Mouse (Mus musculus): ENCODE measurements around the gene Eif4ebp2. TPM values are rescaled to one million over a fixed set of nuclear protein-coding genes. Genes with fewer than 3 reads are reported as not detected.

Eif4ebp2 gene
- polyA plus RNA-seq, 1 experiment from 2014 or later = 52.7 TPM

DNA sequence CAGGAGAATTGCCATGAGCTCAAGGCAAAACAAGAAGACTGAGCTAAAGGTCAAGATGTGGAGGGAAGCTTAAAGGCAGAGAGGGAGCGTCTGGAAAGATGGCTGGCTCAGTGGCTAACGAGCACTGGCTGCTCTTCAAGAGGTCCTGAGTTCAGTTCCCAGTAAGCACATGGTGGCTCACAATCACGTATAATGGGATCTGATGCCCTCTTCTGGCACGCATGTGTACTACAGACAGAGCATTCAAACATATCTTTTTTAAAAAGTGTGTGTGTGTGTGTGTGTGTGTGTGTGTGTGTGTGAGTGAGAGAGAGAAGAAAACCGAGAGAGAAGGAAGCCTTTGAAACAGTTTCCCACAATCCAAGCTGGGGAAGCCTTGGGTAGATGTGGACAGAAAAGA is 50.0 kb downstream of the Eif4ebp2 start:
- Histone ChIP-seq H3K4me2 (no peak overlapping the region), H3K9ac (no peak overlapping the region), H3K9me3 (replicated peaks) (0 out of 2 replicates have a peak, but pooled peaks cover 6% of the 10 kb centered on the region), H3K36me3 (no peaks in the 10 kb centered on the region), H3K4me1 (replicated peaks) (peaks cover 4% of the 10 kb centered on the region; the same call in 1 of the 2 replicates), H3K27ac (ENCODE audit: poor library complexity, severe bottlenecking) (no peak overlapping the region), H3K4me3 (no peak overlapping the region), H3K27me3 (replicated peaks) (peaks cover 15% of the 10 kb centered on the region)
- 68% methylated on average over 5 of the region's 5 CpGs for WGBS
- no peak for ATAC-seq (ENCODE audit: insufficient number of reproducible peaks, low FRiP score)

DNA sequence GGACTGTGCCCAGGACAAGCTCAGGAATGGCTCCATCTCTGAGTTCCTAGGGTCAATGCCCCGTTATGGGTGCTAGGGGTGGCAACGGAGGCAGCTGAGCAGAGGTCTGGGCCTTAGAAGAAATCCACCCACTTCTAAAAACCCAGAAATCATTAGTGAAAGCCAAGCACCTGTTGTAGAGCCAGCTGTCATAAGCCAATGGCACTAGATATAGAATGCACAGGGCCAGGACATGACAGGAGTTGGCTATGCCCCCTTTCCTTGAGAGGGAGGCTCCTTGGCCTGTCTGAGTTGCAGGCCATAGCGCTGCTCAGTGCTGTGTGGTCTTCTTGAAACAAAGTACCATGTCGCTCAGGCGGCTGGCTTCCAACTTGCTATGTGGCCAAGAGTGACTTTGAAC is 52.1 kb downstream of the Eif4ebp2 start:
- H3K36me3 ChIP-seq = no peaks in the 10 kb centered on the region
- no peak overlapping the region for H3K9ac ChIP-seq
- no peaks in the 10 kb centered on the region for H3K4me1 ChIP-seq (replicated peaks)
- no peak overlapping the region for H3K27ac ChIP-seq (ENCODE audit: poor library complexity, severe bottlenecking)
- ATAC-seq (ENCODE audit: insufficient number of reproducible peaks, low FRiP score) = no peak
- H3K27me3 ChIP-seq (replicated peaks) = peaks cover 3% of the 10 kb centered on the region
- H3K9me3 ChIP-seq (replicated peaks) = 0 out of 2 replicates have a peak, but pooled peaks cover 6% of the 10 kb centered on the region
- 82% methylated on average over 5 of the region's 5 CpGs for WGBS
- no peak overlapping the region for H3K4me2 ChIP-seq
- no peak overlapping the region for H3K4me3 ChIP-seq

DNA sequence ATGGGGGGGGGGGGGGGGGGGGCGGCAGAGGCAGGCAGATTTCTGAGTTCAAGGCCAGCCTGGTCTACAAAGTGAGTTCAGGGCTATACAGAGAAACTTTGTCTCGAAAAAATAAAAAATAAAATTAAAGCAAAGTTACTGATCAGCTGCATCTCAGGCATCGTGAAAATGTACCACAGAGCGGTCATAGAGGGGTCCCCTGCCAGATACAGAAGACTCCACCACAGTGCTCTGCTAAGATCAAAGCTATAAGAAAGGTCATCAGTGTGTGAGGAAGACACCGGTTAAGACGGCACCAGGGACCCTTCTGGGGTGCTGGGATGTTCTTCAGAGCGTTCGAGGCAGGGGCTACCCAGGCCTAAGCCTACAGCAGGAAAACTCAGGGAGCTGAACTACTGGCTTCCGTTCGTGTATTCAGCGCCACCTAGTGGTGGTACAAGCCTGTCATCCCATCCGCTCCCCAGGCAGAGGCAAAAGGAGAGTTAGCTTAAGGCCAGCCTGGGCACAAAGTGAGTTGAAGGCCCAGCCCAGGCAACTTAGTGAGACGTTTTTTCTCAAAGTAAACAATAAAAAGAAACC is 53.2 kb downstream of the Eif4ebp2 start:
- ATAC-seq (ENCODE audit: insufficient number of reproducible peaks, low FRiP score) = peak; percentile 58; the same call in 1 of the 2 replicates
- H3K4me1 ChIP-seq (replicated peaks) = peaks cover 7% of the 10 kb centered on the region; the same call in 1 of the 2 replicates
- H3K27ac ChIP-seq (ENCODE audit: poor library complexity, severe bottlenecking) = no peak overlapping the region
- WGBS = 25% methylated on average over 13 of the region's 13 CpGs
- no peak overlapping the region for H3K4me2 ChIP-seq
- 0 out of 2 replicates have a peak, but pooled peaks cover 6% of the 10 kb centered on the region for H3K9me3 ChIP-seq (replicated peaks)
- no peak overlapping the region for H3K9ac ChIP-seq
- no peaks in the 10 kb centered on the region for H3K36me3 ChIP-seq
- no peak overlapping the region for H3K4me3 ChIP-seq
- H3K27me3 ChIP-seq (replicated peaks) = no peaks in the 10 kb centered on the region; the same call in 1 of the 2 replicates

DNA sequence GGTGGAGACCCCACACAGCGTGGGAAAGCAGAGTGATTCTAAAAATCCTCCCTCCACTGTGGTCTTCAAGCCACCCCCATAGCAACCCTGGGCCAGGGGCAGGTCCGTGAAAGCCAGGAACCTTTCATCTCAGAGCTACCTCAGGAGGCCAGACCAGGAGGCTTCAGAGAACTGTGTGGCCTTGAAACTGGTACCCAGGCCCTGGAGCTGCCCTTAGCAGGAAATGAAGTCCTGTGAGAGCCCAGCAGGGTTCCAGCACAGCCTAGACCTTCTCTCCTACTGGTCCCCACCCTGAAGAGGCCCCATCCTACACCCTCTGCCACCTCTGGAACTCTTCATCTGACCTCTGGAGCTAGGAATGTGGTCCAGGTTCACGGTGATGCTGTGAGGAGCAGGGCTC is 54.3 kb downstream of the Eif4ebp2 start:
- Histone ChIP-seq H3K36me3 (no peaks in the 10 kb centered on the region), H3K27me3 (replicated peaks) (no peaks in the 10 kb centered on the region; the same call in 1 of the 2 replicates), H3K9me3 (replicated peaks) (0 out of 2 replicates have a peak, but pooled peaks cover 6% of the 10 kb centered on the region), H3K4me2 (no peak overlapping the region), H3K4me3 (no peak overlapping the region), H3K27ac (ENCODE audit: poor library complexity, severe bottlenecking) (no peak overlapping the region), H3K4me1 (replicated peaks) (peaks cover 8% of the 10 kb centered on the region; the same call in 1 of the 2 replicates), H3K9ac (0 out of 2 replicates have a peak overlapping the region, but pooled peaks have one; percentile 24)
- WGBS = 50% methylated on average over 3 of the region's 3 CpGs
- no peak for ATAC-seq (ENCODE audit: insufficient number of reproducible peaks, low FRiP score)

DNA sequence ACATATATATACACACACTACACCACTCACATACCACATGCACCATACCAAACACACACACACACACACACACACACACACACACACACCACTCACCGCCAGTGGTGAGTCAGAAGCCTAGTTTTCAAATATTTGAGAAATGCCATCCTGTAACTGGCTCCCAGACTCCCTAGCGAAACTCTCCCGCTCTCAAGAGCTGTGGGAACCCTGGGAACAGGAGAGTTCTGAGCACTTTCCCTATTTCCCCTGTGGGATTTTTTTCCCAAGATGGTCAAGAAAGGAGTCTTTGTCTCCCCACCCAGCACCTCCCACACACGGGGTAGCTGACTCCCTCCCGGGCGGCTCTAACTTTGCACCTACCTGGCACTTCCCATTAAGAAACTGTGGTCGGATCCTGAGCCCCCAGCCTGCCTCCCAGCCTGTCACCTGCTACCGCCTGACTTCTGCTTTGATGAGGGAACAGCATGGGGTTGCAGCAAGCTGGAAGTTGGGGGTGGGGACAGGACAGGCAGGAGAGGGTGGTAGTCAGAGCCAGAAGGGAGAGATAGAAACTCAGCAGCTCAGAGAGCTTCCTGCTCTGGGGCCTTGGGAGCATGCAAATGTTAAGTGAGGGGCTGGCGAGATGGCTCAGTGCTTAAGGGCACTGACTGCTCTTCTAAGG is 57.9 kb downstream of the Eif4ebp2 start:
- no peak; the same call in 1 of the 2 replicates for ATAC-seq (ENCODE audit: insufficient number of reproducible peaks, low FRiP score)
- whole genome bisulfite sequencing = 14% methylated on average over 9 of the region's 9 CpGs

DNA sequence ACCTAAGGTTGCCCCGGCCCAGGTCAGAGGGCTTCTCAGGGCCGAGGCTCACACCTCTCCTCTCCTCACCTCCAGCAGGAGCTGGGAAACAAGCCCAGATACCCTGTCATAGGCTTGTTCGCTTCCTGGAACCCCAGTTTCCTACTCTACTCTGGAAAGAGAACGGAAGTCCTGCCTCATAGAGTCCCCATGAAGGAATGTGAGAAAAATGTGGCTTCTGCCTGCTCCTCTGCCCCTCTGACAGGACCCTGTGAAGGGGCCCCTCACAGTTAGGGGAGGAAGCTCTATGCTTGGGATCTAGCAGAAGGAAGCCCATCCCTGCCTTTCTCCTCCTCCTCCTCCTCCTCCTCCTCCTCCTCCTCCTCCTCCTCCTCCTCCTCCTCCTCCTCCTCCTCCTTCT is 59.9 kb downstream of the Eif4ebp2 start:
- H3K4me3 ChIP-seq = no peak overlapping the region
- H3K27ac ChIP-seq (ENCODE audit: poor library complexity, severe bottlenecking) = no peak overlapping the region
- no peaks in the 10 kb centered on the region for H3K9me3 ChIP-seq (replicated peaks)
- 36% methylated on average over 4 of the region's 4 CpGs for WGBS
- H3K27me3 ChIP-seq (replicated peaks) = no peaks in the 10 kb centered on the region
- H3K4me2 ChIP-seq = no peak overlapping the region
- H3K36me3 ChIP-seq = no peaks in the 10 kb centered on the region
- H3K4me1 ChIP-seq (replicated peaks) = peaks cover 32% of the 10 kb centered on the region
- H3K9ac ChIP-seq = peak overlapping the region; percentile 41; the same call in 1 of the 2 replicates
- ATAC-seq (ENCODE audit: insufficient number of reproducible peaks, low FRiP score) = no peak

More for the DNA sequence above, 57.9 kb downstream of the Eif4ebp2 start:
- Histone ChIP-seq H3K9me3 (replicated peaks) (no peaks in the 10 kb centered on the region), H3K4me1 (replicated peaks) (peaks cover 24% of the 10 kb centered on the region), H3K27me3 (replicated peaks) (no peaks in the 10 kb centered on the region), H3K4me3 (no peak overlapping the region), H3K36me3 (no peaks in the 10 kb centered on the region), H3K27ac (ENCODE audit: poor library complexity, severe bottlenecking) (peak overlapping the region; percentile 12; the same call in 1 of the 2 replicates), H3K4me2 (peak overlapping the region; percentile 30), H3K9ac (peak overlapping the region; percentile 21; the same call in 1 of the 2 replicates)

DNA sequence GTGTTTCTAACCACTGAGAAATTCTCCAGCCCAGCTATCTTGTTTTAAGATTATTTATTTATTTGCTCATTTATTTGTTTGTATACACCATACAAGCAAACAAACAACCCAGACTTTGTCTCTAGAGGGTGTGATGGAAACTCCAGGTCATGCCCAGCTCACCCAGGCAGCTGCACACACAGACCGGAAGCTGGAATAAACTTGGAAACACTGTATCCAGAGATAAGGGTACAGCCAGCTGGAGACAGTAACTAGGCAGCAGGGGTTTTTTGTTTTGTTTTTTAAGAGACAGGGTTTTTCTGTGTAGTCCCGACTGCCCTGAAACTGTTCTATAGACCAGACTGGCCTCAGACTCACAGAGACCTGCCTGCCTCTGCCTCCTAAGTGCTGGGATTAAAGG is 62.3 kb downstream of the Eif4ebp2 start:
- Histone ChIP-seq H3K9ac (no peak overlapping the region), H3K9me3 (replicated peaks) (no peaks in the 10 kb centered on the region), H3K4me1 (replicated peaks) (peaks cover 50% of the 10 kb centered on the region), H3K27me3 (replicated peaks) (no peaks in the 10 kb centered on the region), H3K27ac (ENCODE audit: poor library complexity, severe bottlenecking) (0 out of 2 replicates have a peak overlapping the region, but pooled peaks have one; percentile 24), H3K36me3 (no peaks in the 10 kb centered on the region), H3K4me3 (no peak overlapping the region), H3K4me2 (no peak overlapping the region)
- ATAC-seq (ENCODE audit: insufficient number of reproducible peaks, low FRiP score) = no peak
- WGBS = 23% methylated on average over 2 of the region's 2 CpGs

DNA sequence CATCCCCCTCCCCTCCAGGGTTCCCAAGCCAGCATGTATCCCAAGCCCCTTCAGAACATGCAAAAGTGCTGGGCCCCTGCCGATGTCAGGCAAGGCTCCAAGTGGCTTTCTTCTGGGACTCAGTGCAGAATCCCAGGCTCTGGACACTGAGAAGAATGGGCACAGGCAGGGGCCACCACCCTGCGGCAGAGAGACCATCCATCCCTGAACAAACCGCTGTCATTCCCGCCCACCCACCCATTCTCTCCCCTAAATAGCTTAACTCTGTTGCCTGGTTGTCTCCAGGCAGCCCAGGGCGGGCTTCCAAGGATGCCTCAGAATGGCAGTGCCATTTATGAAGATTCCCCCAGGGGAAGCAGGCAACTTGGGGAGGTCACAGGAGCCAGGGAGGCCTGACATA is 63.4 kb downstream of the Eif4ebp2 start:
- Histone ChIP-seq H3K4me1 (replicated peaks) (peaks cover 53% of the 10 kb centered on the region), H3K4me3 (no peak overlapping the region), H3K27ac (ENCODE audit: poor library complexity, severe bottlenecking) (no peak overlapping the region), H3K9me3 (replicated peaks) (no peaks in the 10 kb centered on the region), H3K27me3 (replicated peaks) (no peaks in the 10 kb centered on the region), H3K9ac (no peak overlapping the region), H3K36me3 (no peaks in the 10 kb centered on the region), H3K4me2 (no peak overlapping the region)
- 74% methylated on average over 5 of the region's 5 CpGs for WGBS
- ATAC-seq (ENCODE audit: insufficient number of reproducible peaks, low FRiP score) = no peak

DNA sequence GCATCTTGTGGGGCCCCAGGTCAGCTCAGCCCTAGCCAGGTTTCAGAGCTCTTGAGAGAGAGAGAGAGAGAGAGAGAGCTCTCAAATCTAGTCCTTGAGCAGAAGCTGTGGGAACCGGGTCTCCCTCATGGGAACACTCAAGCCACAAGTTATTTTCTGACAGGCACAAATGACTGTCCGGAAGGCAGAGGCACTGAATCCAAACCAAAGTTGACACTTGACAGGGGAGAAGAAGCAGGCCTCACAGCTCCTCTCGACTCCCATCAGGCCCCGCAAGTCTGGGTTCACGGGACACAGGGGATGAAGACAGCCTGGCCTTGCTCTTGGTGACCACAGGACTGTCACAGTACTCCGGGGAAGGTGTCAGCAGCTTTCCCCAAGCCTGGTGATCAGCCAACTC is 66.2 kb downstream of the Eif4ebp2 start:
- H3K27ac ChIP-seq (ENCODE audit: poor library complexity, severe bottlenecking) = peak overlapping the region; percentile 81
- H3K9me3 ChIP-seq (replicated peaks) = no peaks in the 10 kb centered on the region
- peaks cover 62% of the 10 kb centered on the region for H3K4me1 ChIP-seq (replicated peaks)
- H3K36me3 ChIP-seq = no peaks in the 10 kb centered on the region
- peak overlapping the region; percentile 11; the same call in 1 of the 2 replicates for H3K4me2 ChIP-seq
- no peak overlapping the region for H3K9ac ChIP-seq
- no peaks in the 10 kb centered on the region for H3K27me3 ChIP-seq (replicated peaks)
- no peak overlapping the region for H3K4me3 ChIP-seq
- ATAC-seq (ENCODE audit: insufficient number of reproducible peaks, low FRiP score) = no peak
- WGBS = 21% methylated on average over 6 of the region's 6 CpGs

DNA sequence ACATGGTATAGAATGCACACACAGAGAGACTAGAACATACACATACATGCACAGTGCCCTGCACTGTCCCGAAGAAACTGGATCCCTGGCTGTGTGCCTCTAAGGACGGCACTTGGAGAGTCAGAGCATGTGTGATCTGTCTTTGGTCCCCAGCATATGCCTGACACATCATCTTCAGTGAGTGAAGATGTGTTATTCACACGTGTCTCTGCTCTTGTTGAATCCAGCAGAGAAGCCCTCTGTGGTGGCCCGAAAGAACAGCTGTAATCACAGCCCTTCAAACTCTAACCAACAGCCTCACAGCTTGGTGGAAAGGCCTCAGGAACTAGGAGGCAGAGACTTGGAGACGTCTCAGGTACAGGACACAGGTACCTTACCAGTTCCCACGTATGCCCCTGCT is 67.3 kb downstream of the Eif4ebp2 start:
- no peak for ATAC-seq (ENCODE audit: insufficient number of reproducible peaks, low FRiP score)
- no peak overlapping the region for H3K4me2 ChIP-seq
- H3K27me3 ChIP-seq (replicated peaks) = no peaks in the 10 kb centered on the region
- peak overlapping the region; percentile 81 for H3K27ac ChIP-seq (ENCODE audit: poor library complexity, severe bottlenecking)
- peaks cover 71% of the 10 kb centered on the region for H3K4me1 ChIP-seq (replicated peaks)
- H3K36me3 ChIP-seq = no peaks in the 10 kb centered on the region
- H3K4me3 ChIP-seq = no peak overlapping the region
- no peaks in the 10 kb centered on the region for H3K9me3 ChIP-seq (replicated peaks)
- H3K9ac ChIP-seq = 0 out of 2 replicates have a peak overlapping the region, but pooled peaks have one; percentile 34
- WGBS = 68% methylated on average over 6 of the region's 6 CpGs

DNA sequence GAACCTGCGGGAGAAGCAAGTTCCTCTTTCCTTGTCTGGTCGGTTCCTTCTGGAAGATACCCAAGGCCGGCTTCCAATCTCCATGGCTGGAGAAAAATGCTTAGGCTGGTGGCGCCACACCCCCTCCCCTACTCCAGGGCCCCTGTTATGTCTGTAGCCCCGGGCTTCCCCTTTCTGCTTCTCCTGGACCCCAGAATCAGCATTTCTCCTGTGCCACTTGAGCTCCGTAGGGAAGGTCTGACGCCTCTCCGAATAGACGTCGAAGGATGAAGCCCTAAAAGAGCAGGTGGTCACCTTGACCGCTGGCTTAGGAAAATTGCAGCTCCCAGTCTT is 68.8 kb downstream of the Eif4ebp2 start:
- Histone ChIP-seq H3K4me1 (replicated peaks) (peaks cover 75% of the 10 kb centered on the region), H3K27me3 (replicated peaks) (no peaks in the 10 kb centered on the region), H3K9ac (peak overlapping the region; percentile 85), H3K27ac (ENCODE audit: poor library complexity, severe bottlenecking) (peak overlapping the region; percentile 91), H3K4me3 (peak overlapping the region; percentile 69), H3K4me2 (peak overlapping the region; percentile 94), H3K36me3 (no peaks in the 10 kb centered on the region), H3K9me3 (replicated peaks) (no peaks in the 10 kb centered on the region)
- 5% methylated on average over 11 of the region's 11 CpGs for WGBS
- peak; percentile 2; the same call in 1 of the 2 replicates for ATAC-seq (ENCODE audit: insufficient number of reproducible peaks, low FRiP score)

Measured in heart, embryonic 12.5 days (tissue).